ENCODE assay signal across 15 mouse cellular contexts in the genomic region with DNA sequence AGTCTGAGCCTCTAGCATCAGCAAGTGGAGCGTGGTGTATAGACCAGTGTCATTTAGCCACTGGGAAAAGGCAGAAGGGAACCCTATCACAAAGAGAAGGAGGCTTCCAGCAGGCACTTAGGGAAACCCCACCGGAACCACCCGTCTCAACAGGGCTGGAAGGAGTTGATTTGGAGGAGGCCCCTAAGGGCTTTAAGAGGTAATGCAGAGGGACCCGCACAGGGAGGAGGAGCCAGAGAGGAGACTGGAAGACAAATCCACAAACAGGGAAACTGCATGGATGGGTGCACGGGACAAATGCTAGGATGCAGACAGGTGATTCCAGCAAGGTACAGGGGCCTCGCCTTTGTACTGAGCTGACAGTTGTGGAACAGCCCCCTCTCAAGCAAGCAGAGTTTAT.
"Had no signal": no experiment of that assay in that cellular context is flagged by ENCODE, and none has a peak within 500 bp of the region (broad histone marks: within the 10 kb centered on the region; RNA-seq: fewer than 3 reads in every experiment).

No protein-coding gene starts in this region.

- ATAC-seq: intestine, postnatal 0 days; liver, postnatal 0 days had no signal

- H3K9ac ChIP-seq: limb, embryonic 12.5 days; liver, embryonic 13.5 days; liver, postnatal 0 days; lung, embryonic 15.5 days; neural tube, embryonic 15.5 days had no signal

- H3K4me1 ChIP-seq: limb, embryonic 12.5 days; liver, embryonic 13.5 days; lung, embryonic 15.5 days; megakaryocyte, embryonic 14.5 days had no signal

- H3K27ac ChIP-seq: limb, embryonic 12.5 days; liver, embryonic 13.5 days; lung, embryonic 15.5 days; macrophage; neural tube, embryonic 15.5 days had no signal

- H3K36me3 ChIP-seq: limb, embryonic 12.5 days; liver, embryonic 13.5 days; lung, embryonic 15.5 days; neural tube, embryonic 15.5 days had no signal

- DNase-seq: kidney, postnatal 14 days; layer of hippocampus, adult 9-11 months; liver; liver, embryonic 13.5 days; liver, postnatal 0 days; lung, postnatal 14 days; right cerebral cortex, postnatal 14 days; thymus, postnatal 36 days had no signal

- H3K4me2 ChIP-seq: limb, embryonic 12.5 days; liver, embryonic 13.5 days; lung, embryonic 15.5 days; neural tube, embryonic 15.5 days had no signal

- H3K4me3 ChIP-seq: limb, embryonic 12.5 days; liver, embryonic 13.5 days; lung, embryonic 15.5 days; megakaryocyte, embryonic 14.5 days; myocyte; neural tube, embryonic 15.5 days had no signal

- H3K9me3 ChIP-seq: limb, embryonic 12.5 days; liver, embryonic 13.5 days; lung, embryonic 15.5 days; neural tube, embryonic 15.5 days had no signal

- H3K27me3 ChIP-seq: limb, embryonic 12.5 days; liver, embryonic 13.5 days; lung, embryonic 15.5 days; neural tube, embryonic 15.5 days had no signal
